Mouse (Mus musculus): ENCODE results near the gene Gpr143. TPM values are rescaled to one million over a fixed set of nuclear protein-coding genes. Genes with fewer than 3 reads are reported as not detected.

Gene Gpr143
- polyA plus RNA-seq, 2 experiments: 0.02 TPM; not detected in 1

GRCm38 (mm10) chrX:152745925-152746324 is 35.8 kb upstream of the Gpr143 start:
- WGBS (ENCODE audit: insufficient replicate concordance): 63% methylated on average over 2 of the region's 2 CpGs
- Histone ChIP-seq H3K4me3 (ENCODE audit: insufficient read depth in 1 of 2, low read depth in 2 of 2, low read length in 2 of 2) (no peak overlapping the region), H3K27me3 (ENCODE audit: control insufficient read depth, insufficient read depth, low read length) (no peaks in the 10 kb centered on the region), H3K4me2 (ENCODE audit: low read depth) (no peak overlapping the region), H3K27ac (no peak overlapping the region), H3K9ac (replicated peaks) (no peak overlapping the region), H3K36me3 (replicated peaks; ENCODE audit: control insufficient read depth, insufficient read depth, low read depth) (no peaks in the 10 kb centered on the region), H3K4me1 (replicated peaks; ENCODE audit: control insufficient read depth in 2 of 2, insufficient read depth in 2 of 2, low read length in 1 of 2) (no peaks in the 10 kb centered on the region; a peak in 1 of 4 replicates), H3K9me3 (ENCODE audit: control insufficient read depth, low read length) (no peaks in the 10 kb centered on the region)
- DNase-seq (ENCODE audit: low read depth in 3 of 3, low spot score in 3 of 3) (no peak), ATAC-seq (ENCODE audit: insufficient read depth) (no peak)
- TF ChIP-seq EP300 (IDR thresholded peaks at IDR 0.05; ENCODE audit: low read depth): no peak
- TF ChIP-seq CTCF (IDR thresholded peaks at IDR 0.05; ENCODE audit: low read depth): no peak

GRCm38 (mm10) chrX:152755819-152756218 is 25.9 kb upstream of the Gpr143 start:
- no peak overlapping the region for H3K4me2 ChIP-seq (ENCODE audit: low read depth)
- H3K9ac ChIP-seq (replicated peaks): no peak overlapping the region
- no peaks in the 10 kb centered on the region for H3K36me3 ChIP-seq (replicated peaks; ENCODE audit: control insufficient read depth, insufficient read depth, low read depth)
- no peak for ATAC-seq (ENCODE audit: insufficient read depth)
- 70% methylated on average over 1 of the region's 1 CpGs for WGBS (ENCODE audit: insufficient replicate concordance)
- no peak for DNase-seq (ENCODE audit: low read depth in 3 of 3, low spot score in 3 of 3)
- H3K27me3 ChIP-seq (ENCODE audit: control insufficient read depth, insufficient read depth, low read length): no peaks in the 10 kb centered on the region
- TF ChIP-seq CTCF (IDR thresholded peaks at IDR 0.05; ENCODE audit: low read depth): no peak
- no peak for TF ChIP-seq EP300 (IDR thresholded peaks at IDR 0.05; ENCODE audit: low read depth)
- no peaks in the 10 kb centered on the region for H3K9me3 ChIP-seq (ENCODE audit: control insufficient read depth, low read length)
- H3K4me3 ChIP-seq (ENCODE audit: insufficient read depth in 1 of 2, low read depth in 2 of 2, low read length in 2 of 2): no peak overlapping the region
- no peak overlapping the region for H3K27ac ChIP-seq
- H3K4me1 ChIP-seq (replicated peaks; ENCODE audit: control insufficient read depth in 2 of 2, insufficient read depth in 2 of 2, low read length in 1 of 2): no peaks in the 10 kb centered on the region

GRCm38 (mm10) chrX:152756293-152756692 is 25.4 kb upstream of the Gpr143 start:
- Histone ChIP-seq H3K36me3 (replicated peaks; ENCODE audit: control insufficient read depth, insufficient read depth, low read depth) (no peaks in the 10 kb centered on the region), H3K4me3 (ENCODE audit: insufficient read depth in 1 of 2, low read depth in 2 of 2, low read length in 2 of 2) (no peak overlapping the region), H3K4me2 (ENCODE audit: low read depth) (no peak overlapping the region), H3K27me3 (ENCODE audit: control insufficient read depth, insufficient read depth, low read length) (no peaks in the 10 kb centered on the region), H3K27ac (no peak overlapping the region), H3K9ac (replicated peaks) (no peak overlapping the region), H3K9me3 (ENCODE audit: control insufficient read depth, low read length) (no peaks in the 10 kb centered on the region), H3K4me1 (replicated peaks; ENCODE audit: control insufficient read depth in 2 of 2, insufficient read depth in 2 of 2, low read length in 1 of 2) (no peaks in the 10 kb centered on the region)
- DNase-seq (ENCODE audit: low read depth in 3 of 3, low spot score in 3 of 3) (no peak), ATAC-seq (ENCODE audit: insufficient read depth) (no peak)
- WGBS (ENCODE audit: insufficient replicate concordance): 74% methylated on average over 5 of the region's 5 CpGs
- no peak for TF ChIP-seq CTCF (IDR thresholded peaks at IDR 0.05; ENCODE audit: low read depth)
- no peak for TF ChIP-seq EP300 (IDR thresholded peaks at IDR 0.05; ENCODE audit: low read depth)

GRCm38 (mm10) chrX:152762437-152762836 is 19.3 kb upstream of the Gpr143 start:
- WGBS (ENCODE audit: insufficient replicate concordance): 30% methylated on average over 2 of the region's 2 CpGs
- Histone ChIP-seq H3K4me3 (ENCODE audit: insufficient read depth in 1 of 2, low read depth in 2 of 2, low read length in 2 of 2) (no peak overlapping the region), H3K36me3 (replicated peaks; ENCODE audit: control insufficient read depth, insufficient read depth, low read depth) (no peaks in the 10 kb centered on the region), H3K27ac (no peak overlapping the region), H3K4me1 (replicated peaks; ENCODE audit: control insufficient read depth in 2 of 2, insufficient read depth in 2 of 2, low read length in 1 of 2) (no peaks in the 10 kb centered on the region), H3K27me3 (ENCODE audit: control insufficient read depth, insufficient read depth, low read length) (no peaks in the 10 kb centered on the region), H3K4me2 (ENCODE audit: low read depth) (no peak overlapping the region), H3K9me3 (ENCODE audit: control insufficient read depth, low read length) (no peaks in the 10 kb centered on the region), H3K9ac (replicated peaks) (no peak overlapping the region)
- ATAC-seq (ENCODE audit: insufficient read depth): no peak
- no peak for DNase-seq (ENCODE audit: low read depth in 3 of 3, low spot score in 3 of 3)
- TF ChIP-seq CTCF (IDR thresholded peaks at IDR 0.05; ENCODE audit: low read depth) (no peak), EP300 (IDR thresholded peaks at IDR 0.05; ENCODE audit: low read depth) (no peak)

GRCm38 (mm10) chrX:152762855-152763254 is 18.9 kb upstream of the Gpr143 start:
- ATAC-seq (ENCODE audit: insufficient read depth): no peak
- H3K4me1 ChIP-seq (replicated peaks; ENCODE audit: control insufficient read depth in 2 of 2, insufficient read depth in 2 of 2, low read length in 1 of 2): no peaks in the 10 kb centered on the region
- no peak overlapping the region for H3K4me2 ChIP-seq (ENCODE audit: low read depth)
- TF ChIP-seq CTCF (IDR thresholded peaks at IDR 0.05; ENCODE audit: low read depth) (no peak), EP300 (IDR thresholded peaks at IDR 0.05; ENCODE audit: low read depth) (no peak)
- H3K36me3 ChIP-seq (replicated peaks; ENCODE audit: control insufficient read depth, insufficient read depth, low read depth): no peaks in the 10 kb centered on the region
- 54% methylated on average over 2 of the region's 2 CpGs for WGBS (ENCODE audit: insufficient replicate concordance)
- no peak overlapping the region for H3K4me3 ChIP-seq (ENCODE audit: insufficient read depth in 1 of 2, low read depth in 2 of 2, low read length in 2 of 2)
- H3K9me3 ChIP-seq (ENCODE audit: control insufficient read depth, low read length): no peaks in the 10 kb centered on the region
- H3K27ac ChIP-seq: no peak overlapping the region
- H3K27me3 ChIP-seq (ENCODE audit: control insufficient read depth, insufficient read depth, low read length): no peaks in the 10 kb centered on the region
- no peak overlapping the region for H3K9ac ChIP-seq (replicated peaks)
- no peak for DNase-seq (ENCODE audit: low read depth in 3 of 3, low spot score in 3 of 3)
